Mouse (Mus musculus) megakaryocyte, embryonic 14.5 days (primary cell): ENCODE results near the gene Rbm38.

ENCODE experiments used
- FLI1 ChIP-seq: IDR thresholded peaks from 2 replicates; pipeline ENCODE4 v1.6.1; 2012; ENCODE audit warnings: low read length, inconsistent platforms, mixed read lengths
- GATA1 ChIP-seq: IDR thresholded peaks from 3 replicates; pipeline ENCODE4 v1.6.1; 2012; ENCODE audit warnings: mixed read lengths, low read length, inconsistent platforms, borderline replicate concordance

DNA sequence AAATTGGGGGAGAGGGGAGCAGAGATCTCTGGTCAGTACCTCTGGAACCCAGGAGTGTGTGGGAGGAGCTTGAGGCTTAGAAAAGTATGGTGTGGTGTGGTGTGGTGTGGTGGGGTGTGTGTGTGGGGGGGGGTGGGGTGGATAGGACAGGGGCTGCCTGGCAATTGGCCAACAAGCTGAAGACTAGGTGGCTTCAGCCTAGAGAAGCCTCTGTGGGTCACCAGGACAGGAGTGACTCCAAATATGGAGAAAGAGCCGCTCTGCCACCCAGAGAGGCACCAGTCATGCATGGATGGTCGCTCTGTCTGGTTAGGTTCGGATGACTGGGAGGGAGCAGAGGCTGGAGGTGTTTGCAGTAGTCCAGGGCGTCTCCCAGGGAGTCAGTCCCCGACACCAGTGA, 27.2 kb downstream of the Rbm38 start:
- TF ChIP-seq GATA1 (no peak), FLI1 (no peak)
